Mouse (Mus musculus): Measurements from ENCODE around the gene Odf2l.

Odf2l gene

GRCm38 (mm10) chr3:145118254-145119001 is at the start of gene Odf2l:
Gene Odf2l (plus strand): TSS chr3:145118588.
- peak; percentile 95 for DNase-seq (ENCODE audit: low read depth, low spot score)

- DNase-seq (ENCODE audit: low read depth, low spot score) = no peak
These were observed 49.4 kb upstream of the Odf2l start for GRCm38 (mm10) chr3:145068964-145069363.

GRCm38 (mm10) chr3:145072339-145072738 is 46.0 kb upstream of the Odf2l start:
- no peak for DNase-seq (ENCODE audit: low read depth, low spot score)

GRCm38 (mm10) chr3:145078405-145078804 is 40.0 kb upstream of the Odf2l start:
- DNase-seq (ENCODE audit: low read depth, low spot score) = no peak

- DNase-seq (ENCODE audit: low read depth, low spot score) = no peak
These were observed 37.5 kb upstream of the Odf2l start for GRCm38 (mm10) chr3:145080904-145081303.

GRCm38 (mm10) chr3:145083081-145083480 is 35.3 kb upstream of the Odf2l start:
- no peak for DNase-seq (ENCODE audit: low read depth, low spot score)

- no peak for DNase-seq (ENCODE audit: low read depth, low spot score)
These were observed 32.2 kb upstream of the Odf2l start for GRCm38 (mm10) chr3:145086180-145086579.

- no peak for DNase-seq (ENCODE audit: low read depth, low spot score)
These were observed 30.4 kb upstream of the Odf2l start for GRCm38 (mm10) chr3:145087857-145088598.

GRCm38 (mm10) chr3:145099291-145099690 is 19.1 kb upstream of the Odf2l start, which contains the start of gene Clca2:
Gene Clca2 (minus strand): TSS chr3:145099443.
- no peak for DNase-seq (ENCODE audit: low read depth, low spot score)

GRCm38 (mm10) chr3:145101891-145102555 is 16.4 kb upstream of the Odf2l start:
- DNase-seq (ENCODE audit: low read depth, low spot score) = no peak

GRCm38 (mm10) chr3:145103321-145103720 is 15.1 kb upstream of the Odf2l start:
- DNase-seq (ENCODE audit: low read depth, low spot score) = no peak

GRCm38 (mm10) chr3:145103770-145104169 is 14.6 kb upstream of the Odf2l start:
- DNase-seq (ENCODE audit: low read depth, low spot score) = no peak

GRCm38 (mm10) chr3:145105076-145105772 is 13.2 kb upstream of the Odf2l start:
- no peak for DNase-seq (ENCODE audit: low read depth, low spot score)

- DNase-seq (ENCODE audit: low read depth, low spot score) = no peak
These were observed 12.4 kb upstream of the Odf2l start for GRCm38 (mm10) chr3:145105773-145106504.

- no peak for DNase-seq (ENCODE audit: low read depth, low spot score)
These were observed 3.2 kb upstream of the Odf2l start for GRCm38 (mm10) chr3:145115169-145115568.

GRCm38 (mm10) chr3:145117637-145118036 is 751 bp upstream of the Odf2l start:
- no peak for DNase-seq (ENCODE audit: low read depth, low spot score)

GRCm38 (mm10) chr3:145119002-145119358 is 592 bp downstream of the Odf2l start:
- DNase-seq (ENCODE audit: low read depth, low spot score) = no peak

GRCm38 (mm10) chr3:145119425-145119824 is 1.0 kb downstream of the Odf2l start:
- no peak for DNase-seq (ENCODE audit: low read depth, low spot score)

- no peak for DNase-seq (ENCODE audit: low read depth, low spot score)
These were observed 8.2 kb downstream of the Odf2l start for GRCm38 (mm10) chr3:145126618-145127017.

- no peak for DNase-seq (ENCODE audit: low read depth, low spot score)
These were observed 11.0 kb downstream of the Odf2l start for GRCm38 (mm10) chr3:145129356-145129755.

- peak; percentile 48 for DNase-seq (ENCODE audit: low read depth, low spot score)
These were observed 13.0 kb downstream of the Odf2l start for GRCm38 (mm10) chr3:145131210-145131868.
